Mouse (Mus musculus): Measurements from ENCODE around the gene Zscan26. TPM values are rescaled to one million over a fixed set of nuclear protein-coding genes. Genes with fewer than 3 reads are reported as not detected.

Zscan26 gene
- polyA plus RNA-seq, 1 experiment from 2014 or later, result 22.9 TPM

- no peak overlapping the region for H3K4me3 ChIP-seq (ENCODE audit: low read length)
- 72% methylated on average over 6 of the region's 6 CpGs for WGBS
- no peak overlapping the region for H3K9ac ChIP-seq (replicated peaks; ENCODE audit: low read length)
- H3K27ac ChIP-seq (ENCODE audit: low read length), result no peak overlapping the region
- peaks cover 3% of the 10 kb centered on the region; the same call in 1 of the 2 replicates for H3K9me3 ChIP-seq (ENCODE audit: low read length)
- H3K27me3 ChIP-seq (ENCODE audit: insufficient read depth, low read length), result no peaks in the 10 kb centered on the region
- H3K36me3 ChIP-seq (ENCODE audit: insufficient read depth, low read length), result peaks cover 72% of the 10 kb centered on the region
- 0 out of 2 replicates have a peak, but pooled peaks cover 4% of the 10 kb centered on the region for H3K4me1 ChIP-seq (ENCODE audit: insufficient read depth, low read length)
- ATAC-seq (ENCODE audit: low FRiP score, low TSS enrichment), result no peak
- H3K4me2 ChIP-seq (replicated peaks; ENCODE audit: low read depth, low read length), result no peak overlapping the region
These were observed 57.9 kb downstream of the Zscan26 start for GRCm38 (mm10) chr13:21395623-21396022.

GRCm38 (mm10) chr13:21395211-21395610 lies 58.3 kb downstream of the Zscan26 start:
- H3K4me1 ChIP-seq (ENCODE audit: insufficient read depth, low read length), result 0 out of 2 replicates have a peak, but pooled peaks cover 4% of the 10 kb centered on the region
- no peak for ATAC-seq (ENCODE audit: low FRiP score, low TSS enrichment)
- H3K27me3 ChIP-seq (ENCODE audit: insufficient read depth, low read length), result no peaks in the 10 kb centered on the region
- peaks cover 76% of the 10 kb centered on the region for H3K36me3 ChIP-seq (ENCODE audit: insufficient read depth, low read length)
- 77% methylated on average over 1 of the region's 1 CpGs for WGBS
- H3K4me3 ChIP-seq (ENCODE audit: low read length), result no peak overlapping the region
- no peak overlapping the region for H3K27ac ChIP-seq (ENCODE audit: low read length)
- H3K4me2 ChIP-seq (replicated peaks; ENCODE audit: low read depth, low read length), result no peak overlapping the region
- peaks cover 3% of the 10 kb centered on the region; the same call in 1 of the 2 replicates for H3K9me3 ChIP-seq (ENCODE audit: low read length)
- no peak overlapping the region for H3K9ac ChIP-seq (replicated peaks; ENCODE audit: low read length)

MicroRNA genes within 50 kb of the gene (microRNA counts, 519-probe panel; counts per million panel counts)
- microRNA mmu-miR-1896, result 3,277 counts per million, percentile 76 among the panel's probes with 10 or more counts

Small RNAs within 50 kb of the gene (microRNA-seq; reads per million reads assigned to microRNA genes)
- not detected for gene Mir1896
- gene Mir6942, result not detected

Other genes with a start within 250 kb of the Zscan26 start
- not detected in 2 replicates for gene Gpx5, start 161.0 kb downstream of the Zscan26 start, polyA plus RNA-seq (2015; fragmentation: Nextera tagmentation; extraction: Ambion mirVana)
- gene Gpx6, start 141.6 kb downstream of the Zscan26 start, polyA plus RNA-seq (2015; fragmentation: Nextera tagmentation; extraction: Ambion mirVana), result 10.7 and 11.8 TPM in 2 replicates
- not detected in 2 replicates for gene Olfr1367, start 106.8 kb downstream of the Zscan26 start, polyA plus RNA-seq (2015; fragmentation: Nextera tagmentation; extraction: Ambion mirVana)
- gene Zscan12, start 90.9 kb downstream of the Zscan26 start, polyA plus RNA-seq (2015; fragmentation: Nextera tagmentation; extraction: Ambion mirVana), result 12.9 and 13.9 TPM in 2 replicates
- gene Zkscan3, start 51.0 kb downstream of the Zscan26 start, polyA plus RNA-seq (2015; fragmentation: Nextera tagmentation; extraction: Ambion mirVana), result 88.0 and 91.8 TPM in 2 replicates
- 3.8 and 4.7 TPM in 2 replicates for gene Pgbd1, start 12.7 kb downstream of the Zscan26 start, polyA plus RNA-seq (2015; fragmentation: Nextera tagmentation; extraction: Ambion mirVana)
- gene Nkapl, start 14.8 kb upstream of the Zscan26 start, polyA plus RNA-seq (2015; fragmentation: Nextera tagmentation; extraction: Ambion mirVana), result 1.9 and 2.3 TPM in 2 replicates
- 4.5 TPM in 2 replicates for gene Zkscan4, start 25.2 kb upstream of the Zscan26 start, polyA plus RNA-seq (2015; fragmentation: Nextera tagmentation; extraction: Ambion mirVana)
- gene Gm10065, start 25.7 kb upstream of the Zscan26 start, polyA plus RNA-seq (2015; fragmentation: Nextera tagmentation; extraction: Ambion mirVana), result not detected in 2 replicates
- 0.46 and 1.6 TPM in 2 replicates for gene AK157302, start 41.5 kb upstream of the Zscan26 start, polyA plus RNA-seq (2015; fragmentation: Nextera tagmentation; extraction: Ambion mirVana)
- gene Gm11273, start 47.7 kb upstream of the Zscan26 start, polyA plus RNA-seq (2015; fragmentation: Nextera tagmentation; extraction: Ambion mirVana), result 9.9 and 19.3 TPM in 2 replicates
- 6.8 and 7.0 TPM in 2 replicates for gene Zkscan8, start 77.4 kb upstream of the Zscan26 start, polyA plus RNA-seq (2015; fragmentation: Nextera tagmentation; extraction: Ambion mirVana)
- 0.16 and 0.17 TPM in 2 replicates for gene Olfr1366, start 89.1 kb upstream of the Zscan26 start, polyA plus RNA-seq (2015; fragmentation: Nextera tagmentation; extraction: Ambion mirVana)
- not detected in 2 replicates for gene Olfr1535, start 106.2 kb upstream of the Zscan26 start, polyA plus RNA-seq (2015; fragmentation: Nextera tagmentation; extraction: Ambion mirVana)
- gene Olfr1364, start 128.0 kb upstream of the Zscan26 start, polyA plus RNA-seq (2015; fragmentation: Nextera tagmentation; extraction: Ambion mirVana), result not detected in 2 replicates
- gene Olfr1362, start 160.3 kb upstream of the Zscan26 start, polyA plus RNA-seq (2015; fragmentation: Nextera tagmentation; extraction: Ambion mirVana), result not detected in 2 replicates
- not detected in 2 replicates for gene Olfr11, start 188.8 kb upstream of the Zscan26 start, polyA plus RNA-seq (2015; fragmentation: Nextera tagmentation; extraction: Ambion mirVana)
- not detected in 2 replicates for gene Olfr1361, start 209.7 kb upstream of the Zscan26 start, polyA plus RNA-seq (2015; fragmentation: Nextera tagmentation; extraction: Ambion mirVana)
- not detected in 2 replicates for gene Olfr1360, start 223.7 kb upstream of the Zscan26 start, polyA plus RNA-seq (2015; fragmentation: Nextera tagmentation; extraction: Ambion mirVana)
- gene Olfr1359, start 244.4 kb upstream of the Zscan26 start, polyA plus RNA-seq (2015; fragmentation: Nextera tagmentation; extraction: Ambion mirVana), result not detected in 2 replicates

All from kidney, embryonic 16.5 days (tissue).